Comparison of ENCODE assay signal across 26 mouse cellular contexts in genomic region chr1:65156111-65156510, GRCm38 (mm10). TPM values are rescaled to one million over a fixed set of nuclear protein-coding genes. Genes with fewer than 3 reads are reported as not detected.
DNase-seq lines count a peak whose midpoint lies in the region; ATAC-seq and TF ChIP-seq lines count a peak whose summit lies in the region.
"Had no signal": no experiment of that assay in that cellular context is flagged by ENCODE, and none has a peak within 500 bp of the region (broad histone marks: within the 10 kb centered on the region; RNA-seq: fewer than 3 reads in every experiment).

No protein-coding gene starts in this region.

- H3K27ac ChIP-seq in kidney, embryonic 15.5 days = 0 out of 2 replicates have a peak overlapping the region, but pooled peaks have one; percentile 6
- peak overlapping the region; percentile 70; the same call in 1 of the 2 replicates for H3K27ac ChIP-seq in small intestine, adult 2 months (ENCODE audit: insufficient read depth, low read depth, low read length)
- H3K27ac ChIP-seq: embryonic facial prominence, embryonic 10.5 days; embryonic facial prominence, embryonic 12.5 days; forebrain, embryonic 13.5 days; forebrain, embryonic 15.5 days had no signal

- H3K4me3 ChIP-seq in kidney, embryonic 15.5 days (replicated peaks) = no peak overlapping the region
- no peak overlapping the region for H3K4me3 ChIP-seq in small intestine, adult 2 months (ENCODE audit: low read depth, low read length)
- H3K4me3 ChIP-seq: embryonic facial prominence, embryonic 10.5 days; embryonic facial prominence, embryonic 12.5 days; forebrain, embryonic 13.5 days; forebrain, embryonic 15.5 days had no signal

- ATAC-seq in kidney, embryonic 15.5 days (replicated peaks; ENCODE audit: low FRiP score) = no peak
- ATAC-seq: activated CD4-positive, CD25-positive, alpha-beta regulatory T cell, adult 4 months; CD4-positive, CD25-positive, alpha-beta regulatory T cell, adult 4 months; forebrain, embryonic 13.5 days; forebrain, embryonic 15.5 days; Patski had no signal

- H3K9me3 ChIP-seq in kidney, embryonic 15.5 days (replicated peaks) = no peaks in the 10 kb centered on the region
- H3K9me3 ChIP-seq: embryonic facial prominence, embryonic 10.5 days; embryonic facial prominence, embryonic 12.5 days; forebrain, embryonic 13.5 days; forebrain, embryonic 15.5 days; G1E had no signal

- no peak for TF ChIP-seq CTCF in small intestine, adult 2 months (IDR thresholded peaks at IDR 0.05; ENCODE audit: extremely low read depth, insufficient read length, insufficient replicate concordance, low read depth, low read length)

- TF ChIP-seq POLR2A in small intestine, adult 2 months (IDR thresholded peaks at IDR 0.05; ENCODE audit: low read depth, low read length) = no peak

- peak; percentile 77 for DNase-seq in heart, adult 11 months
- DNase-seq in heart, adult 18-20 months = no peak
- no peak for DNase-seq in kidney, postnatal 4 days
- DNase-seq: adrenal gland, adult 8-10 months; adrenal gland, postnatal 14 days; adrenal gland, postnatal 36 days; B cell, adult 2 months; cerebellum, adult 11-12 months; cerebellum, adult 2 months; cerebellum, adult 9-10 months; cerebellum, postnatal 10 days; cerebellum, postnatal 25 days had no signal

- no peak overlapping the region for H3K4me2 ChIP-seq in kidney, embryonic 15.5 days
- H3K4me2 ChIP-seq: embryonic facial prominence, embryonic 12.5 days; forebrain, embryonic 13.5 days; forebrain, embryonic 15.5 days had no signal

- H3K27me3 ChIP-seq in kidney, embryonic 15.5 days = no peaks in the 10 kb centered on the region
- no peaks in the 10 kb centered on the region for H3K27me3 ChIP-seq in small intestine, adult 2 months (ENCODE audit: control insufficient read depth, insufficient read depth, low read length)
- H3K27me3 ChIP-seq: CH12.LX; embryonic facial prominence, embryonic 12.5 days; forebrain, embryonic 13.5 days; forebrain, embryonic 15.5 days; Patski had no signal

- 94% methylated on average over 5 of the region's 5 CpGs for WGBS in kidney, embryonic 15.5 days
- 93% methylated on average over 5 of the region's 5 CpGs for WGBS in small intestine, adult 2 months

- H3K4me1 ChIP-seq in kidney, embryonic 15.5 days = 0 out of 2 replicates have a peak, but pooled peaks cover 4% of the 10 kb centered on the region
- H3K4me1 ChIP-seq in small intestine, adult 2 months (ENCODE audit: control insufficient read depth, insufficient read depth, insufficient read length, low read length) = peaks cover 8% of the 10 kb centered on the region; the same call in 1 of the 2 replicates
- H3K4me1 ChIP-seq: embryonic facial prominence, embryonic 10.5 days; embryonic facial prominence, embryonic 12.5 days; forebrain, embryonic 13.5 days; forebrain, embryonic 15.5 days had no signal

- H3K36me3 ChIP-seq in kidney, embryonic 15.5 days = peaks cover 33% of the 10 kb centered on the region
- peaks cover 30% of the 10 kb centered on the region for H3K36me3 ChIP-seq in small intestine, adult 2 months (ENCODE audit: control insufficient read depth, insufficient read depth, low read length)

- H3K9ac ChIP-seq in kidney, embryonic 15.5 days = no peak overlapping the region
- H3K9ac ChIP-seq: embryonic facial prominence, embryonic 12.5 days; forebrain, embryonic 13.5 days; forebrain, embryonic 15.5 days had no signal

RNA-seq across cellular contexts. Expression of gene Idh1, which starts 30.2 kb away (rescaled TPM):
- total RNA-seq in heart, adult 18-20 months (2021) = 10 to 100 TPM; 68.5 to 84.3 TPM
- 231 and 232 TPM in 2 replicates for polyA plus RNA-seq in kidney, embryonic 15.5 days (2015; fragmentation: Nextera tagmentation; extraction: Ambion mirVana)
- polyA plus RNA-seq in small intestine, adult 2 months (2012; rRNA removed) = 27.7 and 35.1 TPM in 2 replicates

RNA-seq across cellular contexts. Expression of gene Pikfyve, which starts 30.4 kb away (rescaled TPM):
- total RNA-seq in heart, adult 18-20 months (2021) = 10 to 100 TPM in 1 of 2 experiments, 1 to 10 TPM in 1; 7.8 to 11.5 TPM
- polyA plus RNA-seq in kidney, embryonic 15.5 days (2015; fragmentation: Nextera tagmentation; extraction: Ambion mirVana) = 10.5 and 13.1 TPM in 2 replicates
- 1.4 and 1.8 TPM in 2 replicates for polyA plus RNA-seq in small intestine, adult 2 months (2012; rRNA removed)

RNA-seq across cellular contexts. Expression of gene D630023F18Rik, which starts 33.1 kb away (rescaled TPM):
- not detected for total RNA-seq in heart, adult 18-20 months (2021)
- 1.1 and 1.4 TPM in 2 replicates for polyA plus RNA-seq in kidney, embryonic 15.5 days (2015; fragmentation: Nextera tagmentation; extraction: Ambion mirVana)
- 0.04 TPM in 1 of 2 replicates, not detected in the other for polyA plus RNA-seq in small intestine, adult 2 months (2012; rRNA removed)
- total RNA-seq: adrenal gland, postnatal 14 days; adrenal gland, postnatal 36 days had no signal
- polyA plus RNA-seq: activated CD4-positive, CD25-positive, alpha-beta regulatory T cell, adult 4 months; CD4-positive, CD25-positive, alpha-beta regulatory T cell, adult 4 months had no signal

RNA-seq across cellular contexts. Expression of gene Gm28845, which starts 36.8 kb away (rescaled TPM):
- total RNA-seq in heart, adult 18-20 months (2021) = not detected
- not detected in 2 replicates for polyA plus RNA-seq in kidney, embryonic 15.5 days (2015; fragmentation: Nextera tagmentation; extraction: Ambion mirVana)
- not detected in 2 replicates for polyA plus RNA-seq in small intestine, adult 2 months (2012; rRNA removed)
- total RNA-seq: adrenal gland, adult 18-20 months; adrenal gland, adult 8-10 months; adrenal gland, postnatal 14 days; adrenal gland, postnatal 36 days; CH12.LX; G1E had no signal
- polyA plus RNA-seq: activated CD4-positive, CD25-positive, alpha-beta regulatory T cell, adult 4 months; CD4-positive, CD25-positive, alpha-beta regulatory T cell, adult 4 months; embryonic facial prominence, embryonic 10.5 days; embryonic facial prominence, embryonic 12.5 days; embryonic facial prominence, embryonic 14.5 days; forebrain, embryonic 11.5 days; forebrain, embryonic 13.5 days; forebrain, embryonic 15.5 days; G1E; Patski had no signal

RNA-seq across cellular contexts. Expression of gene Cryga, which starts 52.9 kb away (rescaled TPM):
- not detected for total RNA-seq in heart, adult 18-20 months (2021)
- polyA plus RNA-seq in kidney, embryonic 15.5 days (2015; fragmentation: Nextera tagmentation; extraction: Ambion mirVana) = not detected in 2 replicates
- not detected in 2 replicates for polyA plus RNA-seq in small intestine, adult 2 months (2012; rRNA removed)
- total RNA-seq: adrenal gland, adult 18-20 months; adrenal gland, adult 8-10 months; adrenal gland, postnatal 14 days; adrenal gland, postnatal 36 days; CH12.LX; G1E had no signal
- polyA plus RNA-seq: activated CD4-positive, CD25-positive, alpha-beta regulatory T cell, adult 4 months; CD4-positive, CD25-positive, alpha-beta regulatory T cell, adult 4 months; embryonic facial prominence, embryonic 10.5 days; embryonic facial prominence, embryonic 14.5 days; forebrain, embryonic 11.5 days; forebrain, embryonic 13.5 days; forebrain, embryonic 15.5 days; G1E; Patski had no signal
